Mouse (Mus musculus): Measurements from ENCODE around the gene Bnc2. TPM values are rescaled to one million over a fixed set of nuclear protein-coding genes. Genes with fewer than 3 reads are reported as not detected.

Bnc2 gene
- polyA plus RNA-seq, 1 experiment from 2014 or later = 22.2 TPM

DNA sequence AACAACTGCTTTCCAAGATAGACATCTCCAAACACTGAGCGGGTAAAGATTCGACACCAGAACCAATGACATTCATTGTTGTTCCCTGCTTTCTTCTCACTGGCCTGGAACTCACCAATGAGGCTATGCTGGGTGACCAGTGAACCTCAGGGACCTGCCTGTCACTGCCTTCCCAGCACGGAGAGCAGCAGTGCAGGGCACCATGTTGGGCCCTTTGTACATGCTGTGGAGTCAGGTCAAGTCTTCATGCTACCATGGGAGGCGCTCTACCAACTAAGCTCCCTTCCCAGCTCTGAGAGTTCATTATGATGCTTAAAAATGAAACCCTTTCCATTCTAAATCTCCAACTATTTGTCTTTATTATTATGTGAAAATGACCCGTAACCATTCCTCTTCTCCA, 6.8 kb downstream of the Bnc2 start:
- DNase-seq (ENCODE audit: low spot score) = no peak
- Histone ChIP-seq H3K27me3 (replicated peaks; ENCODE audit: low read depth, poor library complexity, severe bottlenecking) (peaks cover 31% of the 10 kb centered on the region), H3K27ac (replicated peaks) (no peak overlapping the region), H3K9me3 (no peaks in the 10 kb centered on the region), H3K4me3 (no peak overlapping the region), H3K4me1 (peaks cover 49% of the 10 kb centered on the region), H3K36me3 (replicated peaks) (no peaks in the 10 kb centered on the region)
- 85% methylated on average over 5 of the region's 5 CpGs for WGBS

- H3K9me3 ChIP-seq = no peaks in the 10 kb centered on the region
- no peaks in the 10 kb centered on the region for H3K4me1 ChIP-seq
- H3K36me3 ChIP-seq (replicated peaks) = peaks cover 4% of the 10 kb centered on the region; the same call in 1 of the 2 replicates
- no peak overlapping the region for H3K27ac ChIP-seq (replicated peaks)
- H3K27me3 ChIP-seq (replicated peaks; ENCODE audit: low read depth, poor library complexity, severe bottlenecking) = no peaks in the 10 kb centered on the region
- no peak for DNase-seq (ENCODE audit: low spot score)
- WGBS = 86% methylated on average over 5 of the region's 5 CpGs
- no peak overlapping the region for H3K4me3 ChIP-seq
These were observed 12.6 kb downstream of the Bnc2 start for GRCm38 (mm10) chr4:84662228-84663065.

- H3K4me1 ChIP-seq = no peaks in the 10 kb centered on the region
- 81% methylated on average over 3 of the region's 3 CpGs for whole genome bisulfite sequencing
- no peaks in the 10 kb centered on the region for H3K9me3 ChIP-seq
- H3K36me3 ChIP-seq (replicated peaks) = peaks cover 4% of the 10 kb centered on the region; the same call in 1 of the 2 replicates
- DNase-seq (ENCODE audit: low spot score) = no peak
- H3K27ac ChIP-seq (replicated peaks) = no peak overlapping the region
- no peaks in the 10 kb centered on the region for H3K27me3 ChIP-seq (replicated peaks; ENCODE audit: low read depth, poor library complexity, severe bottlenecking)
- H3K4me3 ChIP-seq = no peak overlapping the region
These were observed 13.7 kb downstream of the Bnc2 start for GRCm38 (mm10) chr4:84661341-84661740.

GRCm38 (mm10) chr4:84651786-84652185, 23.3 kb downstream of the Bnc2 start:
- H3K36me3 ChIP-seq (replicated peaks) = no peaks in the 10 kb centered on the region
- peaks cover 25% of the 10 kb centered on the region for H3K4me1 ChIP-seq
- DNase-seq (ENCODE audit: low spot score) = no peak
- no peak overlapping the region for H3K27ac ChIP-seq (replicated peaks)
- H3K27me3 ChIP-seq (replicated peaks; ENCODE audit: low read depth, poor library complexity, severe bottlenecking) = peaks cover 4% of the 10 kb centered on the region; the same call in 1 of the 2 replicates
- 59% methylated on average over 8 of the region's 8 CpGs for WGBS
- no peak overlapping the region for H3K4me3 ChIP-seq
- no peaks in the 10 kb centered on the region for H3K9me3 ChIP-seq

DNA sequence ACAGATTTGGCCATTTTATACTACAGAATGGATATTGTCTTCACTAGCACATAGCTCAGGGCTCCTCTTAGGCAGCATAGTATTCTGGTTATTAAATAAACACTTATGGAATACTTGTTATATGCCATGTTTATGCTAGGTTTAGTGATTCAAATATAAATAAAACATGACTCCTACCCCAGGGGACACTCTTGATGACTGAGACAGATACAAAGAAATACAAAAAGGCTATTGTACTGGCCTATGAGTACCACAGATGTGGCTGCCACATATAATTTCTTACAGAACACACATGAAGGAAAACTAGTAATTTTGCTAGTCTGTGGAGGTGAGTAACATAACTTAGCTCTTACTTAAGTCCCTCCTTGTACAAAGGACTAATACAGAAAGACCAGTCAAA, 28.5 kb downstream of the Bnc2 start:
- H3K27ac ChIP-seq (replicated peaks) = no peak overlapping the region
- peaks cover 7% of the 10 kb centered on the region; the same call in 1 of the 2 replicates for H3K27me3 ChIP-seq (replicated peaks; ENCODE audit: low read depth, poor library complexity, severe bottlenecking)
- H3K4me3 ChIP-seq = no peak overlapping the region
- H3K9me3 ChIP-seq = no peaks in the 10 kb centered on the region
- H3K4me1 ChIP-seq = peaks cover 25% of the 10 kb centered on the region
- H3K36me3 ChIP-seq (replicated peaks) = no peaks in the 10 kb centered on the region
- DNase-seq (ENCODE audit: low spot score) = no peak

- DNase-seq (ENCODE audit: low spot score) = no peak
- Histone ChIP-seq H3K4me3 (no peak overlapping the region), H3K4me1 (peaks cover 75% of the 10 kb centered on the region), H3K9me3 (no peaks in the 10 kb centered on the region), H3K27ac (replicated peaks) (peak overlapping the region; percentile 72; the same call in 1 of the 2 replicates), H3K36me3 (replicated peaks) (no peaks in the 10 kb centered on the region), H3K27me3 (replicated peaks; ENCODE audit: low read depth, poor library complexity, severe bottlenecking) (peaks cover 42% of the 10 kb centered on the region)
- 60% methylated on average over 6 of the region's 6 CpGs for WGBS
These were observed 35.9 kb downstream of the Bnc2 start for GRCm38 (mm10) chr4:84639166-84639565.

GRCm38 (mm10) chr4:84637641-84638040, 37.4 kb downstream of the Bnc2 start:
- H3K4me3 ChIP-seq = peak overlapping the region; percentile 41
- peak; percentile 91 for DNase-seq (ENCODE audit: low spot score)
- 1% methylated on average over 10 of the region's 10 CpGs for WGBS
- no peaks in the 10 kb centered on the region for H3K9me3 ChIP-seq
- H3K27ac ChIP-seq (replicated peaks) = peak overlapping the region; percentile 79
- no peaks in the 10 kb centered on the region for H3K36me3 ChIP-seq (replicated peaks)
- H3K4me1 ChIP-seq = peaks cover 83% of the 10 kb centered on the region
- H3K27me3 ChIP-seq (replicated peaks; ENCODE audit: low read depth, poor library complexity, severe bottlenecking) = peaks cover 53% of the 10 kb centered on the region

- Histone ChIP-seq H3K4me3 (no peak overlapping the region), H3K36me3 (replicated peaks) (no peaks in the 10 kb centered on the region), H3K27me3 (replicated peaks; ENCODE audit: low read depth, poor library complexity, severe bottlenecking) (peaks cover 36% of the 10 kb centered on the region), H3K27ac (replicated peaks) (peak overlapping the region; percentile 74), H3K4me1 (peaks cover 75% of the 10 kb centered on the region), H3K9me3 (no peaks in the 10 kb centered on the region)
- 19% methylated on average over 4 of the region's 4 CpGs for WGBS
- peak; percentile 32 for DNase-seq (ENCODE audit: low spot score)
These were observed 40.3 kb downstream of the Bnc2 start for GRCm38 (mm10) chr4:84634751-84635150.

DNA sequence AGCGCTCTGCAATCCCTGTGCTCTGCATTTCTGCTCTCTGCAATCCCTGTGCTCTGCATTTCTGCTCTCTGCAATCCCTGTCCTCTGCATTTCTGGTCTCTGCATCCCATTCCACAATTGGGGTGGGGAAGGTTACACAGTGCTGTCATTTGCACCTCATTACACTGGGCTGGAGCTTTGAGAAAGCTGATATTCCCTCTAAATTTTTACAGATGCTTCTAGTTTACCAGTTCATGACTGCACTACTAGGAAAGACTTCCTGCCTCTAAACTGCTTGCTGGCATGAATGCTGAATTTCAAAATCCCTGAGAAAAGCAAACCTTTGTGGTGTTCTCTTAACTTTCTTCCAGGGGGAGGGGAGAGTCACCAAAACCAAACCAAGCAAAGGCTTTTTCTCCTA, 41.1 kb downstream of the Bnc2 start:
- WGBS = 63% methylated on average over 1 of the region's 1 CpGs
- peaks cover 30% of the 10 kb centered on the region for H3K27me3 ChIP-seq (replicated peaks; ENCODE audit: low read depth, poor library complexity, severe bottlenecking)

DNA sequence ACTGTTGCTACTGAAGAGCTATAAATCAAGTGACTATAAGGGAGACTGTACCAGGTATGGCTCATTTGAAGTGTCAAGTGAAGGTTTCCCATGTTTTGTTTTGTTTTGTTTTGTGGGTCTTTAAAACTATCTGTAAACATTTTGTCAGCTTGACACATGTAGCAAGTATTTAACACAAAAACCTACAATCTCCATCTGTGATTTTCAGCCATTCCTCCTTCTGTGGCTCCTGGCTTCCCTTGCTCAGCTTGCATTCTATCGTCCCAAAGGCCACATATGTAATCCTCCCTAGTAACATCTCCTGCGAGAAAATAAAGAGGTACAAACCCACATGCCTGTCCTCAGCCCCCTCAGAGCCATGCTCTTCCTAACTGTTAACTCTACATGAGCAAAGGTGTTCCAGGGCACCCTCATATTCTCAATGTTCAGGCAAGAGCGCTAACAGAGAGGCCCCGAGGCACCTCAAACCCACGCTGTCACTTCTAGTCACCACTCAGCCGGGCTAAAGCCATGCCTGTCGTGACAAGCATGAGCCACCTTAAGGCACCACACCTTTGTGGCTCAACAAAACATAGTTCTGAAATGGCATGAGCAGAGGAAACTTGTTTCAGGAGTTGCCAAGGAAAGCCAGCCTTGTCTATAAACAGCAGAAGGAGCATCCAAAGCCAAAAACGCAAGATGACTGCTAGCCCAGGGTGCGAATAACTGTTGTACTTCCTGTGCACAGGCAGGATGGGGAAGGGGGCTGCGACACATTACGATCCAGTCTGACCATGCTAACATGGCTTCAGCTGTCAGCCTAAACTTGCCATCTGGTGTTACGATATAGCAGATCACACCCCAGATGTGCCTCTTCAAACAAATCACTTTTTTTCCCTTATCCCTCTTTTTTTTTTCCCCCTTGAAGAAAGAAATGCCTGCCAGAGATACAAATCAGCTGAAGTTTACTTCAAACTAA, 42.0 kb downstream of the Bnc2 start:
- Histone ChIP-seq H3K27me3 (replicated peaks; ENCODE audit: low read depth, poor library complexity, severe bottlenecking) (peaks cover 25% of the 10 kb centered on the region), H3K9me3 (no peaks in the 10 kb centered on the region), H3K36me3 (replicated peaks) (no peaks in the 10 kb centered on the region), H3K27ac (replicated peaks) (peak overlapping the region; percentile 74), H3K4me1 (peaks cover 70% of the 10 kb centered on the region), H3K4me3 (no peak overlapping the region)
- 56% methylated on average over 12 of the region's 12 CpGs for WGBS
- peak; percentile 31 for DNase-seq (ENCODE audit: low spot score)

More for the DNA sequence above, 41.1 kb downstream of the Bnc2 start:
- H3K9me3 ChIP-seq = no peaks in the 10 kb centered on the region
- peak; percentile 54 for DNase-seq (ENCODE audit: low spot score)
- no peaks in the 10 kb centered on the region for H3K36me3 ChIP-seq (replicated peaks)
- peak overlapping the region; percentile 74 for H3K27ac ChIP-seq (replicated peaks)
- peaks cover 69% of the 10 kb centered on the region for H3K4me1 ChIP-seq
- no peak overlapping the region for H3K4me3 ChIP-seq

- H3K9me3 ChIP-seq = no peaks in the 10 kb centered on the region
- H3K27ac ChIP-seq (replicated peaks) = no peak overlapping the region
- no peak for DNase-seq (ENCODE audit: low spot score)
- H3K36me3 ChIP-seq (replicated peaks) = no peaks in the 10 kb centered on the region
- H3K4me1 ChIP-seq = peaks cover 16% of the 10 kb centered on the region
- 90% methylated on average over 7 of the region's 7 CpGs for WGBS
- no peak overlapping the region for H3K4me3 ChIP-seq
- H3K27me3 ChIP-seq (replicated peaks; ENCODE audit: low read depth, poor library complexity, severe bottlenecking) = no peaks in the 10 kb centered on the region
These were observed 47.5 kb downstream of the Bnc2 start for GRCm38 (mm10) chr4:84627616-84628015.

DNA sequence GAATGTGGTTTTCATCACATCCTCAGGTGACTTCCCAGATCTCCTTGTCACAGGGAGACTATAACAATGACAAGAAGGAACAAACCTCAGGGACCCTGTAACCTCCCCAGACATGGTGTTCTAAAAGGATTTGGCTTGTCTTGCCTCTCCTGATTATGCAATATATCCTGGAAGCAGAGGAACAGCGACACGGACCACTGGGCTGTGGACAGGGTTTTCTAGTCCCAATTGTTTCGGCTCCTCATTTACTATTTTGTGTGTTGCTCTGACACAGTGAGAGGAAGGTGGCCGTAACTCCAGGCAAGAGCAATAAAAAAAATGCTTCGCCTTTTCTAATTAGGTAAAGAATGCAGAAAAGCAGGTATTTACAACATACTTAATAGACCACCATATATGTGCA, 51.8 kb downstream of the Bnc2 start:
- Histone ChIP-seq H3K4me3 (no peak overlapping the region), H3K4me1 (peaks cover 17% of the 10 kb centered on the region), H3K27me3 (replicated peaks; ENCODE audit: low read depth, poor library complexity, severe bottlenecking) (no peaks in the 10 kb centered on the region), H3K9me3 (no peaks in the 10 kb centered on the region), H3K36me3 (replicated peaks) (no peaks in the 10 kb centered on the region), H3K27ac (replicated peaks) (no peak overlapping the region)
- WGBS = 86% methylated on average over 5 of the region's 5 CpGs
- DNase-seq (ENCODE audit: low spot score) = no peak
